Mouse (Mus musculus): ENCODE results near the gene Hs3st4.

DNA sequence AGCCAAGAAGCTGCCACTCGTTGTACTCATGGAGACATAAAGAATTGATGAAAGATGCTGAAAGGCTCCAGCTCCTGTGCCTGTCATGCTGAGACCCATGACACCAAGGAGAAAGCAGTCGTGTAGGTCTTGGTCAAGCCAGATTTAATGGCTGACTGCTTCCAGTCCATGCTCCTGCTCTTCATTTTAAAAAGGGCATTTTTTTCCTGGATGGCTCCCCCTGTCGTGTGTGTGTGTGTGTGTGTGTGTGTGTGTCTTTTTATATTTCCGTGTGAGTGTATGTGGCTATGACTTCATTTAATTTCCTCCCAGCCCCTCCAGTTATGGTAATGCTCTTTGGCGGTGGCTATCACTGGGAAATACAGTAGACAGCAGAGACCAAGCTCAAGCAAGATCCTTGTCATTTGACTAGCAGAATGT is 54.6 kb downstream of the Hs3st4 start:
- TF ChIP-seq CTCF (IDR thresholded peaks at IDR 0.05; ENCODE audit: low read depth, low read length) (no peak), POLR2A (IDR thresholded peaks at IDR 0.05; ENCODE audit: borderline replicate concordance, low read depth, low read length) (no peak)
